Mouse (Mus musculus): ENCODE results near the gene Car15.

- TF ChIP-seq SRF (IDR thresholded peaks at IDR 0.05; ENCODE audit: control insufficient read depth, insufficient read length, low read depth), result no peak
- no peak for TF ChIP-seq POLR2AphosphoS2 (IDR thresholded peaks at IDR 0.05; ENCODE audit: insufficient read length, low read depth)
Measured at GRCm38 (mm10) chr16:17857157-17857556, 19.0 kb upstream of the Car15 start.

Measured in myocyte (in vitro differentiated cells).